Mouse (Mus musculus): Measurements from ENCODE around the gene Ank3.

DNA sequence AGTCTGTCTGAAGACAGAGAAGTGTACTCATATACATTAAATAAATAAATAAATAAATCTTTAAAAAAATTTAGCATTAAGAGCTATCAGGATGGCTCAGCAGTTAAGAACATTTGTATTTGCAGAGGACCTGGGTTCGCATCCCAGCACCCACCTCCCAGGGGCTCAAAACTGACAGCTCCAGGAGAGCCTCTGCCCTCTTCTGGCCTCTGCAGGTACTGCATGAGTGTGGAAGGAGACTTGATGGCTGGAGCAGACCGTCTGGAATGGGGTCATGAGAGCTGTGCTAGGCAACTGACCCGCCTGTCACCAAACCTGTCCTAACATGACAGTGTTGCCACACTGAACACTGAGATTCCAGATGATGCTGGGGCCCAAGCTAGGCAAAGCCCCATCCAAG lies 124.6 kb downstream of the Ank3 start:
- TF ChIP-seq CTCF (IDR thresholded peaks at IDR 0.05; ENCODE audit: low read depth) (peak; percentile 29), EP300 (IDR thresholded peaks at IDR 0.05; ENCODE audit: low read depth) (no peak)
